Mouse (Mus musculus) megakaryocyte, embryonic 14.5 days (primary cell): ENCODE measurements around the gene Vrk2.

Experiments
- FLI1 ChIP-seq: IDR thresholded peaks from 2 replicates; pipeline ENCODE4 v1.6.1; 2012; ENCODE audit warnings: low read length, inconsistent platforms, mixed read lengths
- GATA1 ChIP-seq: IDR thresholded peaks from 3 replicates; pipeline ENCODE4 v1.6.1; 2012; ENCODE audit warnings: mixed read lengths, low read length, inconsistent platforms, borderline replicate concordance

DNA sequence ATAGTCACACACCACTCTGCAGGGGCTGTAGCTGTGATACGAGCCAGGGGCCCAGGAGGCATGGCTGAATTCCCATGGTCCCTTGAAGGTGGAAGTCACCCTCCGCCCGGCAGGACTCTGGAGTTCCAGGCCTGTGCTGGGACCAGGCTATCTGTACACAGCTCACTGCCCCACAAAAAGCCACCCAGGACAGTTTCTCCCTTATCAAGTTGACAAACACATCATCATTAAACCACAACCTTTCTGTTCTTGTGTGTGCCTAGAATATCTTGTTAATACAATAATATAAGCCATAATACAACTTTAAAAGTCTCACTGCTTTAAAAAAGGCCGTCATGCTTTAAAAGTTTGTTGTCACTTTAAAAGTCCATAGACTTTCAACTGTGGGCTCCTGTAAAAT is 139.7 kb downstream of the Vrk2 start:
- TF ChIP-seq GATA1 (no peak), FLI1 (no peak)
